Mouse (Mus musculus) telencephalon, adult 2 months (tissue): Measurements from ENCODE around the gene Dpm3.

Experiments used
- DNase-seq: peaks from one replicate; pipeline ENCODE4 v3.0.0-alpha.2; 2011; ENCODE audit warnings: low read depth, low spot score

The Dpm3 gene

GRCm38 (mm10) chr3:89231772-89232275 is 27.3 kb upstream of the Dpm3 start:
- DNase-seq: no peak

- no peak for DNase-seq
Observed at GRCm38 (mm10) chr3:89232614-89233013, 26.5 kb upstream of the Dpm3 start.

- no peak for DNase-seq
Observed at GRCm38 (mm10) chr3:89233562-89234110, 25.5 kb upstream of the Dpm3 start.

GRCm38 (mm10) chr3:89236516-89236915 is 22.6 kb upstream of the Dpm3 start:
- DNase-seq: no peak

- DNase-seq: no peak
Observed at GRCm38 (mm10) chr3:89237682-89238081, 21.5 kb upstream of the Dpm3 start.

- no peak for DNase-seq
Observed at GRCm38 (mm10) chr3:89238494-89238893, 20.7 kb upstream of the Dpm3 start.

- DNase-seq: no peak
Observed at GRCm38 (mm10) chr3:89242331-89242895, 16.7 kb upstream of the Dpm3 start.

- DNase-seq: no peak
Observed at GRCm38 (mm10) chr3:89243609-89244008, 15.5 kb upstream of the Dpm3 start.

- DNase-seq: no peak
Observed at GRCm38 (mm10) chr3:89244158-89244981, 14.8 kb upstream of the Dpm3 start.

GRCm38 (mm10) chr3:89244982-89245687 is 14.0 kb upstream of the Dpm3 start:
- no peak for DNase-seq

- DNase-seq: peak; percentile 91
Observed at GRCm38 (mm10) chr3:89245688-89246171, 13.4 kb upstream of the Dpm3 start, which contains the start of gene Krtcap2. Gene Krtcap2 (plus strand): TSS chr3:89245966.

- DNase-seq: peak; percentile 90
Observed at GRCm38 (mm10) chr3:89246261-89247100, 12.7 kb upstream of the Dpm3 start, which contains the start of gene Trim46. Gene Trim46 (minus strand): TSS chr3:89246309.

- no peak for DNase-seq
Observed at GRCm38 (mm10) chr3:89247466-89247865, 11.7 kb upstream of the Dpm3 start.

GRCm38 (mm10) chr3:89250435-89251040 is 8.6 kb upstream of the Dpm3 start:
- no peak for DNase-seq

GRCm38 (mm10) chr3:89251365-89251895 is 7.7 kb upstream of the Dpm3 start:
- DNase-seq: no peak

GRCm38 (mm10) chr3:89254994-89255393 is 4.2 kb upstream of the Dpm3 start:
- DNase-seq: no peak

- no peak for DNase-seq
Observed at GRCm38 (mm10) chr3:89256177-89256576, 3.0 kb upstream of the Dpm3 start.

GRCm38 (mm10) chr3:89260211-89260610 is 1.1 kb downstream of the Dpm3 start:
- no peak for DNase-seq

GRCm38 (mm10) chr3:89262417-89262816 is 3.3 kb downstream of the Dpm3 start:
- DNase-seq: no peak

- DNase-seq: peak; percentile 85
Observed at GRCm38 (mm10) chr3:89266439-89266893, 7.3 kb downstream of the Dpm3 start.
